ENCODE assay signal across 24 mouse cellular contexts in the genomic region with DNA sequence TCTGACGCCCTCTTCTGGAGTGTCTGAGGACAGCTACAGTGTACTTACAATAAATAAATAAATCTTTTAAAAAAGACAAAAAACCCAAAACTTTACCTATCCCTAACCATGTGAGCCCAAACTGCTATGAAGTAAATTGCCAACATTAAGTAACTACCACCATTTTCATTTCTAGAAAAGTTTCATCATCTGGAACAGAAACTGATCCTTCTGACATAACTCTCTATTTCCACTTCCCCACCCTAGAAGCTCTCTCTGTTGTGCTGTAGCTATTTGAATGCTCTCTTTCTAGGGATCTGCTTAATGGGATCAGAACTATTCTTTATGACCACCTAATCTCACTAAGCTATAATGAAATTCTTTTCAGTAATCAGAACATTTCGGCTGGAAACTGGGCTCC. TPM values are rescaled to one million over a fixed set of nuclear protein-coding genes. Genes with fewer than 3 reads are reported as not detected.
"Had no signal": no experiment of that assay in that cellular context is flagged by ENCODE, and none has a peak within 500 bp of the region (broad histone marks: within the 10 kb centered on the region; RNA-seq: fewer than 3 reads in every experiment).

No protein-coding gene starts in this region.

- H3K36me3 ChIP-seq: hindbrain, embryonic 13.5 days; hindbrain, embryonic 15.5 days; limb, embryonic 15.5 days; liver, embryonic 15.5 days had no signal

- H3K4me3 ChIP-seq: heart, embryonic 10.5 days; heart, embryonic 12.5 days; hindbrain, embryonic 13.5 days; hindbrain, embryonic 15.5 days; kidney, embryonic 15.5 days; limb, embryonic 13.5 days; limb, embryonic 15.5 days; liver, embryonic 13.5 days; liver, embryonic 15.5 days had no signal

- H3K9me3 ChIP-seq: heart, embryonic 10.5 days; hindbrain, embryonic 13.5 days; hindbrain, embryonic 15.5 days; kidney, embryonic 15.5 days; limb, embryonic 15.5 days; liver, embryonic 13.5 days; liver, embryonic 15.5 days had no signal

- H3K4me2 ChIP-seq: heart, embryonic 12.5 days; hindbrain, embryonic 13.5 days; hindbrain, embryonic 15.5 days; kidney, embryonic 15.5 days; limb, embryonic 13.5 days; limb, embryonic 15.5 days; liver, embryonic 13.5 days; liver, embryonic 15.5 days had no signal

- H3K9ac ChIP-seq: heart, embryonic 12.5 days; hindbrain, embryonic 13.5 days; hindbrain, embryonic 15.5 days; kidney, embryonic 15.5 days; limb, embryonic 13.5 days; limb, embryonic 15.5 days; liver, embryonic 13.5 days; liver, embryonic 15.5 days had no signal

- ATAC-seq: hindbrain, postnatal 0 days; intestine, embryonic 16.5 days had no signal

- H3K27me3 ChIP-seq: heart, embryonic 12.5 days; hindbrain, embryonic 13.5 days; hindbrain, embryonic 15.5 days; kidney, embryonic 15.5 days; limb, embryonic 13.5 days; limb, embryonic 15.5 days; liver, embryonic 13.5 days; liver, embryonic 15.5 days had no signal

- DNase-seq: gastrocnemius, postnatal 14 days; heart, adult 11 months; heart, postnatal 10 days; kidney, adult 11 months; kidney, adult 2 months; kidney, adult 9 months; kidney, postnatal 14 days; kidney, postnatal 36 days; layer of hippocampus, postnatal 36 days; left cerebral cortex, postnatal 4 days; liver, embryonic 13.5 days had no signal

- H3K27ac ChIP-seq: heart, embryonic 10.5 days; hindbrain, embryonic 13.5 days; hindbrain, embryonic 15.5 days; hindbrain, postnatal 0 days; kidney, embryonic 15.5 days; kidney, postnatal 0 days; limb, embryonic 13.5 days; limb, embryonic 15.5 days; liver, embryonic 13.5 days; liver, embryonic 15.5 days had no signal

RNA-seq across cellular contexts. Expression of a gene that starts 58.6 kb away (rescaled TPM):
- total RNA-seq: hematopoietic stem cell, adult 5-6 weeks had no signal
- polyA plus RNA-seq: liver, adult 2 months had no signal
